Comparison of ENCODE assay signal across 21 mouse cellular contexts in genomic region chr17:66817380-66817779, GRCm38 (mm10).
DNase-seq lines count a peak whose midpoint lies in the region; ATAC-seq and TF ChIP-seq lines count a peak whose summit lies in the region.
"Had no signal": no experiment of that assay in that cellular context is flagged by ENCODE, and none has a peak within 500 bp of the region (broad histone marks: within the 10 kb centered on the region; RNA-seq: fewer than 3 reads in every experiment).

No protein-coding gene starts in this region.

- no peak for TF ChIP-seq POLR2A in heart, adult 2 months (IDR thresholded peaks at IDR 0.05; ENCODE audit: insufficient read depth, low read depth, low read length)

- no peak overlapping the region for H3K9ac ChIP-seq in heart, adult 2 months (ENCODE audit: low read depth, low read length)
- no peak overlapping the region for H3K9ac ChIP-seq in kidney, postnatal 0 days (ENCODE audit: low read depth, low read length)
- no peak overlapping the region for H3K9ac ChIP-seq in kidney, embryonic 16.5 days (replicated peaks; ENCODE audit: low read length)
- H3K9ac ChIP-seq: embryonic facial prominence, embryonic 12.5 days; embryonic facial prominence, embryonic 15.5 days; forebrain, embryonic 12.5 days had no signal

- H3K79me2 ChIP-seq in heart, adult 2 months (replicated peaks; ENCODE audit: control insufficient read depth, insufficient read depth, low read length): no peaks in the 10 kb centered on the region

- no peak overlapping the region for H3K27ac ChIP-seq in heart, adult 2 months
- H3K27ac ChIP-seq in kidney, postnatal 0 days: no peak overlapping the region
- H3K27ac ChIP-seq in kidney, embryonic 16.5 days (ENCODE audit: low read length): no peak overlapping the region
- H3K27ac ChIP-seq: embryonic facial prominence, embryonic 12.5 days; embryonic facial prominence, embryonic 15.5 days; forebrain, embryonic 10.5 days; forebrain, embryonic 12.5 days had no signal

- ATAC-seq in kidney, postnatal 0 days (replicated peaks; ENCODE audit: low FRiP score, low read depth): no peak
- ATAC-seq in kidney, embryonic 16.5 days (ENCODE audit: low FRiP score, low TSS enrichment): no peak
- ATAC-seq: forebrain, embryonic 14.5 days; forebrain, embryonic 16.5 days had no signal

- no peaks in the 10 kb centered on the region; the same call in 1 of the 2 replicates for H3K4me1 ChIP-seq in heart, adult 2 months (ENCODE audit: control insufficient read depth, insufficient read depth, low read length)
- no peaks in the 10 kb centered on the region for H3K4me1 ChIP-seq in kidney, postnatal 0 days (replicated peaks; ENCODE audit: insufficient read depth, low read length)
- H3K4me1 ChIP-seq in kidney, embryonic 16.5 days (ENCODE audit: insufficient read depth, low read length): no peaks in the 10 kb centered on the region
- H3K4me1 ChIP-seq: embryonic facial prominence, embryonic 12.5 days; embryonic facial prominence, embryonic 15.5 days had no signal

- H3K9me3 ChIP-seq in kidney, postnatal 0 days (replicated peaks; ENCODE audit: low read length): no peaks in the 10 kb centered on the region
- no peaks in the 10 kb centered on the region for H3K9me3 ChIP-seq in kidney, embryonic 16.5 days (ENCODE audit: low read length)
- H3K9me3 ChIP-seq: embryonic facial prominence, embryonic 12.5 days; embryonic facial prominence, embryonic 15.5 days; forebrain, embryonic 10.5 days; forebrain, embryonic 12.5 days had no signal

- DNase-seq in heart, adult 11 months: peak; percentile 71
- DNase-seq in heart, adult 2 months: no peak
- DNase-seq in kidney, postnatal 0 days (ENCODE audit: low spot score): peak; percentile 16
- DNase-seq: adrenal gland, adult 2 months; adrenal gland, postnatal 10 days; adrenal gland, postnatal 25 days; cerebellum, adult 11 months; cerebellum, adult 18-20 months; cerebellum, adult 8-10 months; cerebellum, adult 9-11 months; cerebellum, postnatal 14 days; cerebellum, postnatal 36 days; embryo, embryonic 11 days had no signal

- no peak overlapping the region for H3K4me3 ChIP-seq in heart, adult 2 months
- no peak overlapping the region for H3K4me3 ChIP-seq in kidney, postnatal 0 days (replicated peaks; ENCODE audit: low read depth, low read length)
- no peak overlapping the region for H3K4me3 ChIP-seq in kidney, embryonic 16.5 days (ENCODE audit: low read length)
- H3K4me3 ChIP-seq: embryonic facial prominence, embryonic 12.5 days; embryonic facial prominence, embryonic 15.5 days; erythroblast, embryonic 14.5 days; forebrain, embryonic 10.5 days; forebrain, embryonic 12.5 days had no signal

- H3K4me2 ChIP-seq in kidney, postnatal 0 days (ENCODE audit: low read length): no peak overlapping the region
- H3K4me2 ChIP-seq in kidney, embryonic 16.5 days (replicated peaks; ENCODE audit: low read depth, low read length): no peak overlapping the region
- H3K4me2 ChIP-seq: embryonic facial prominence, embryonic 12.5 days; embryonic facial prominence, embryonic 15.5 days; forebrain, embryonic 12.5 days had no signal

- TF ChIP-seq CTCF in heart, adult 2 months (IDR thresholded peaks at IDR 0.05): no peak
- no peak for TF ChIP-seq CTCF in kidney, postnatal 0 days (IDR thresholded peaks at IDR 0.05; ENCODE audit: low read depth)

- H3K36me3 ChIP-seq in heart, adult 2 months (ENCODE audit: control insufficient read depth, insufficient read depth, low read length): no peaks in the 10 kb centered on the region
- no peaks in the 10 kb centered on the region for H3K36me3 ChIP-seq in kidney, postnatal 0 days (ENCODE audit: insufficient read depth, low read length)
- no peaks in the 10 kb centered on the region for H3K36me3 ChIP-seq in kidney, embryonic 16.5 days (ENCODE audit: insufficient read depth, low read length)
- H3K36me3 ChIP-seq: embryonic facial prominence, embryonic 12.5 days; embryonic facial prominence, embryonic 15.5 days; forebrain, embryonic 10.5 days; forebrain, embryonic 12.5 days had no signal

- TF ChIP-seq EP300 in heart, adult 2 months (IDR thresholded peaks at IDR 0.05; ENCODE audit: insufficient read depth, low read depth, low read length): no peak

- WGBS in heart, adult 2 months: 84% methylated on average over 4 of the region's 4 CpGs
- 22% methylated on average over 4 of the region's 4 CpGs for WGBS in kidney, postnatal 0 days
- 27% methylated on average over 4 of the region's 4 CpGs for WGBS in kidney, embryonic 16.5 days

- H3K27me3 ChIP-seq in heart, adult 2 months (ENCODE audit: control insufficient read depth, insufficient read depth, low read length): no peaks in the 10 kb centered on the region
- H3K27me3 ChIP-seq in kidney, postnatal 0 days (ENCODE audit: insufficient read depth, low read length): no peaks in the 10 kb centered on the region
- H3K27me3 ChIP-seq in kidney, embryonic 16.5 days (ENCODE audit: insufficient read depth, low read length): no peaks in the 10 kb centered on the region
- H3K27me3 ChIP-seq: embryonic facial prominence, embryonic 12.5 days; embryonic facial prominence, embryonic 15.5 days had no signal

- intact Hi-C loops in heart, adult 2 months (cut with DNase I): no loop called here

Comparison
In these comparisons a context has a peak if more than half of its experiments do, and no peak if none do; other contexts are left out.
1. DNase-seq: peak in heart, adult 11 months (single experiment) and kidney, postnatal 0 days (single experiment); none in heart, adult 2 months (0 of 2).